Mouse (Mus musculus) bone marrow macrophage, adult 2 months (primary cell): ENCODE measurements at regions not wholly inside any gene's neighbourhood (a gene's known extent, or its start where the extent isn't known, plus 50 kb on each side); places are given as distances from the start of the nearest gene placed in this dataset.

Experiments used
- H3K27ac ChIP-seq: 2 replicates; pipeline ENCODE4 v1.5.1; 2012; ENCODE audit warnings: low read depth, low read length; ENCODE audit not compliant: insufficient read depth
- H3K4me1 ChIP-seq: 2 replicates; pipeline ENCODE4 v1.6.1; 2012; ENCODE audit warnings: low read length; ENCODE audit not compliant: control insufficient read depth, insufficient read depth
- H3K4me3 ChIP-seq: 2 replicates; pipeline ENCODE4 v1.5.1; 2012; ENCODE audit warnings: mild to moderate bottlenecking, low read length, moderate library complexity; ENCODE audit not compliant: insufficient read depth
- CTCF ChIP-seq: IDR thresholded peaks from 2 replicates; pipeline ENCODE4 v1.5.1; 2012; ENCODE audit warnings: low read depth, mild to moderate bottlenecking, low read length, moderate library complexity
- POLR2A ChIP-seq: IDR thresholded peaks from 2 replicates; pipeline ENCODE4 v1.6.1; 2012; ENCODE audit warnings: mild to moderate bottlenecking, low read depth, low read length, borderline replicate concordance

GRCm38 (mm10) chr9:88091781-88092527 is 235.0 kb upstream of the Nt5e start:
- H3K4me3 ChIP-seq, result no peak overlapping the region
- no peaks in the 10 kb centered on the region for H3K4me1 ChIP-seq
- TF ChIP-seq CTCF (no peak), POLR2A (no peak)
- no peak overlapping the region for H3K27ac ChIP-seq

DNA sequence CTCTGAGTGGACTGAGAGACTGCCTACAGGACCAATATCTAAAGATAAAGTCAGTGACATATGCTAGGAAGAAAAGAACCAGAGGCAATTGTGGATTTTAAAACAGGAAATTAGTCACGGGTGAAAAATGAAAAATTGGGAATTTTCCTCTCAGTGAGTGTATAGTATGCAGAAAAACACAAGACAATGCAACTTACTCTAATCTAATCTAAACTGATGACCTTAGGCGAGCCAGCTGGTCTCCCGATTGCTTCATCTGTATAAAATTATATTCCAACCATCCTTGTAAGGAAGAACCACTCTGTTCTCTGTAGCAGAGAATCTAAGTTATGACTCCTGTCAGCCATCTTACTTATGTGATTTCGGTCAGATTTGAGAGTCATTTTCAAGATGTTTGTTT is 234.4 kb upstream of the Nt5e start:
- no peak for TF ChIP-seq CTCF
- TF ChIP-seq POLR2A, result no peak
- Histone ChIP-seq H3K4me3 (no peak overlapping the region), H3K27ac (no peak overlapping the region), H3K4me1 (no peaks in the 10 kb centered on the region)

- no peak overlapping the region for H3K4me3 ChIP-seq
- no peak overlapping the region for H3K27ac ChIP-seq
- TF ChIP-seq POLR2A (no peak), CTCF (no peak)
- H3K4me1 ChIP-seq, result no peaks in the 10 kb centered on the region
Measured at GRCm38 (mm10) chr9:88113094-88113493, 213.9 kb upstream of the Nt5e start.

GRCm38 (mm10) chr9:88120536-88120935 is 206.5 kb upstream of the Nt5e start:
- no peak for TF ChIP-seq POLR2A
- TF ChIP-seq CTCF, result no peak
- Histone ChIP-seq H3K4me1 (no peaks in the 10 kb centered on the region), H3K27ac (no peak overlapping the region), H3K4me3 (no peak overlapping the region)

GRCm38 (mm10) chr9:88120963-88121570 is 205.9 kb upstream of the Nt5e start:
- H3K4me3 ChIP-seq, result no peak overlapping the region
- no peaks in the 10 kb centered on the region for H3K4me1 ChIP-seq
- TF ChIP-seq CTCF (no peak), POLR2A (no peak)
- no peak overlapping the region for H3K27ac ChIP-seq

GRCm38 (mm10) chr9:88124322-88125005 is 202.5 kb upstream of the Nt5e start:
- H3K27ac ChIP-seq, result no peak overlapping the region
- TF ChIP-seq POLR2A, result no peak
- TF ChIP-seq CTCF, result no peak
- no peak overlapping the region for H3K4me3 ChIP-seq
- H3K4me1 ChIP-seq, result no peaks in the 10 kb centered on the region

- no peak for TF ChIP-seq CTCF
- no peak for TF ChIP-seq POLR2A
- H3K4me1 ChIP-seq, result no peaks in the 10 kb centered on the region
Measured at GRCm38 (mm10) chr9:88163025-88163780, 163.8 kb upstream of the Nt5e start.

DNA sequence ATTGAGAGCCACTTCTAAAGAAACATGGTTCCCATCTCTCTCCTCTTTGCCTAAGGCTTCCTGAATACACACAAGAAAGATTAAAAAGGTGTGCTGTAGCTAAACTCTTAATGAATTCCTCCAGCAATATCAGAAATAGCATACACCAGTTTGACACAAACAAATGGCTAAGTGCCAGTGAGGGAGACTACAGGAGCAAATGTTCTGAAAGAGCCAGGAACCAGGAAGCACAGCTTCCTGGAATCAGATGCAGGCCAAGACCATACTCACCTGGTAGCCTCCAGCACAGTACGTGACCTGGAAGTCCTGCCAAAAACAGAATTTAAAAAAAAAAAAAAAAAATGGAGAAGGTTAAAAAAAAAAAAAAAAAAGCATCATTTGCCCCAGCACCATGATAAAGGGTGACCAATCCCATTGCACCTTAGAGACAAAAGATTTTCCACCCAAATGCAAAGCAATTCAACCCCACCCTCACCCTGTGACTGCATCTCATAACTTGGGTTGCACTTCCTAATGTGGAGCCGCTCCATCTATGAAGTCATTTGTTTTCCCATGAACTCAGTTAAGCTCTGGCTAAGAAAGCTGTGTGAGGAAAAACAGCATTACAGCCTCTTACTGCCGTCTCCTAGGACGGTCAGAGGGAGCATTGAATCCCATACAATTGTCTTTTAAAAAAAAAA is 149.3 kb upstream of the Nt5e start:
- TF ChIP-seq POLR2A, result no peak
- no peak for TF ChIP-seq CTCF
- no peak overlapping the region for H3K4me3 ChIP-seq
- no peaks in the 10 kb centered on the region for H3K4me1 ChIP-seq
- no peak overlapping the region for H3K27ac ChIP-seq

More at GRCm38 (mm10) chr9:88163025-88163780, 163.8 kb upstream of the Nt5e start:
- Histone ChIP-seq H3K27ac (no peak overlapping the region), H3K4me3 (no peak overlapping the region)

DNA sequence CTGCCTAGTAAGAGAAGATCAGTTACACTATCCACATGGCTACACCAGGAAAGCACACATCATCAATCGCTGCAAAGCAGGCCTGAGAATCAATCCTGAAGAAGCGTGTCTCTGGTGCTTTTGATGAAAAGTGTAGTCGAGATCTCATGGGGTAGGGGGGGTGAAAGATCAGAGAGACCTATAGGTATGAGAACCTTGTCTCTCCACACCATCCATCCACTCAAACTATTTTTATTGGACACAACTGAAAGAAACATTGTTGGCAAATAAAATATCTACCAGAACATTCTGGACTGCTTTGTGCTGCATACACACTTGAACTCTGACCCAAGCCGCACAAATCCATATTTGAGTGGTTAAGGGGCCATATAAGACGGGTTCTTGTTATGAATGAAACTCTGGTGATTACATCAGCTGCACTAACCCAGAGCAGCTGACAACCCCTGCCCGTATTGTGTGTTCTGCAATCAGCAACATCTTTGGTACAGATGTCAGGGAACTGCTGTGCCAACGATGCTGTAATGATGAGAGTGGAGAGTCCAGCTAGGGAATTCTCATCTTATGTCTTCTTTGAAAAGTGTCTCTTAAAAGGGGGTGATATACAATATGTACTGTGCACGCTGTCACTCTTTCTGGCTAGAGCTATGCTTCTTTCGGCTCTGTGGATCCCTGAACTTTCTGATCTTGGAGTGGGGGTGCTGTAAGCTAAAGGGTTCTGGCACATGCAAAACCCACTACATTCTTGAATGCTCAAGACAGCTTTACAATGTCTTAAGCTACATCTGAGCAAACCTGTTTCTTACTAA is 145.6 kb upstream of the Nt5e start:
- Histone ChIP-seq H3K27ac (no peak overlapping the region), H3K4me1 (no peaks in the 10 kb centered on the region), H3K4me3 (no peak overlapping the region)
- no peak for TF ChIP-seq CTCF
